Mouse (Mus musculus): ENCODE results near the gene Arhgef12.

- TF ChIP-seq POLR2A (IDR thresholded peaks at IDR 0.05; ENCODE audit: insufficient read depth, low read depth, low read length) (no peak), CTCF (IDR thresholded peaks at IDR 0.05) (no peak), EP300 (IDR thresholded peaks at IDR 0.05; ENCODE audit: insufficient read depth, low read depth, low read length) (no peak)
These were observed 56.6 kb downstream of the Arhgef12 start for GRCm38 (mm10) chr9:43050391-43050790.

All from heart, adult 2 months (tissue).